Mouse (Mus musculus) lung, adult 2 months (tissue): Measurements from ENCODE around the gene Ccdc151.

Source experiments
- CTCF ChIP-seq: fragments of 200-500 bp; IDR thresholded peaks from 2 replicates; pipeline ENCODE4 v1.5.1; 2011; ENCODE audit warnings: mild to moderate bottlenecking, low read length, control low read depth; ENCODE audit not compliant: insufficient read depth
- POLR2A ChIP-seq: fragments of 200-500 bp; IDR thresholded peaks from 2 replicates; pipeline ENCODE4 v1.6.1; 2011; ENCODE audit warnings: low read depth, mild to moderate bottlenecking, control low read depth, low read length, borderline replicate concordance; ENCODE audit errors: extremely low read depth

DNA sequence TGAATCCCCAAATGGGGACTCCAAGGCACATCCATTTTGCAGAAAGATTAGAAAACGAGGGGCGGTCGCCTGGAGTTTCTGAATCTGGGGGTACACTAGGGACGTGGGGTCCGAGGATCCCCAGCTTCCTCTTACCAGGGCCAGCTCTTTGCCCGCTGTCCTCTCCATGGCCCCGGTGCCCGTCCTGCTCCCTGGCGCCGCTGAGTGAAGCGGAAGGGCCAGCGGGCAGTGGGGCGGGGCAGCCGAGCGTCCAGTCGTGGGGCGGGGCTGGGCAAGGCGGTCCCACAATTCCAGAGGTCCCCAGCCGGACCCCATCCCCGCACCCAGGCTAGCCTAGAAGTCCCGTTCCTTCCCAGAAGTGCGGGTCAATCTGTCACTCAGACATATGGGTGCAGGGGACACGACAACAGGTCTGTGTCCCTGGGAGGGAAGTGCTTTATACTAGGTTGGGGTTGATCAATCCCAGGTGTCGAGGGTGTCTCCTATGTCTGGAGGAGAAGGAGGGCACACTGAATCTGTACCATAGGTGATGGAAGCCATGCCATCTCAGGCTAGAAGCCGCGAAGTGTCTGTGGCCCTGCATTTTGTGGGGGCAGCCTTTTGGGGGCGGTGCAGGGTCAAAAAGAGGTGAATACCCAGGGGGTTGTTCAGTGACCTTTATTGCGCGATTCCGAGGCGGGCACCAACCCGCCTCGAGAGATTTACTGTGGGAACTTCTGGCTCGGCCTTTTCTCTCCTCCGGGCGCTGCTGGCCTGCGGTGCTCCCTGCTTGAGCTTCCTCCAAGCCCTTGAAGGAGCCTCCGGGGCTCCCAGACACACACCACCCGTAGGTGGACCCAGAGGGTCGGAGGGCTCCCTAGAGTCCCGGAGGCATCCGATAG lies 13.0 kb downstream of the Ccdc151 start, which contains the start of gene Rgl3:
- TF ChIP-seq POLR2A (peak; percentile 45; the same call in 1 of the 2 replicates), CTCF (no peak)
